Mouse (Mus musculus): ENCODE data around the gene St6gal1.

- TF ChIP-seq CTCF (IDR thresholded peaks at IDR 0.05; ENCODE audit: control insufficient read depth, insufficient read depth, low read length) (no peak), POLR2A (IDR thresholded peaks at IDR 0.05; ENCODE audit: borderline replicate concordance, control insufficient read depth, low read depth, low read length) (no peak)
Observed at GRCm38 (mm10) chr16:23320579-23320978, 96.0 kb downstream of the St6gal1 start.

All from bone marrow, adult 2 months (tissue).